In genomic region chr8:120109149-120109548, GRCm38 (mm10) we compare ENCODE assay signal across 11 mouse cellular contexts. TPM values are rescaled to one million over a fixed set of nuclear protein-coding genes. Genes with fewer than 3 reads are reported as not detected.
DNase-seq lines count a peak whose midpoint lies in the region; ATAC-seq lines count a peak whose summit lies in the region.
"Had no signal": no experiment of that assay in that cellular context is flagged by ENCODE, and none has a peak within 500 bp of the region (broad histone marks: within the 10 kb centered on the region; RNA-seq: fewer than 3 reads in every experiment).

No protein-coding gene starts in this region.

- DNase-seq in adrenal gland, adult 2 months = peak; percentile 58
- DNase-seq in adrenal gland, adult 8-10 months = no peak
- DNase-seq in layer of hippocampus, adult 9-10 months (ENCODE audit: low spot score) = peak; percentile 37
- no peak for DNase-seq in layer of hippocampus, postnatal 36 days
- no peak for DNase-seq in cerebellum, adult 11 months
- no peak for DNase-seq in right cerebral cortex, adult 2 months (ENCODE audit: low spot score in 2 of 2)
- DNase-seq: adrenal gland, postnatal 10 days; cerebellum, adult 9-11 months; kidney, adult 9 months had no signal

- peak; percentile 64 for ATAC-seq in granulocyte monocyte progenitor cell, adult 5-6 weeks (replicated peaks; ENCODE audit: poor library complexity, severe bottlenecking)
- ATAC-seq in megakaryocyte progenitor cell, adult 5-6 weeks (replicated peaks; ENCODE audit: poor library complexity) = peak; percentile 43

RNA-seq across cellular contexts. Expression of gene 6430548M08Rik, which starts 4.8 kb away (rescaled TPM):
- 100 to 1,000 TPM in 1 of 2 experiments, 10 to 100 TPM in 1; 98.5 to 118 TPM for total RNA-seq in adrenal gland, adult 2 months (2021)
- 107 and 149 TPM in 2 replicates for polyA plus RNA-seq in adrenal gland, adult 2 months (2012; rRNA removed)
- total RNA-seq in adrenal gland, adult 8-10 months (2022) = 100 to 1,000 TPM; 110 to 182 (median 142) TPM
- total RNA-seq in layer of hippocampus, postnatal 36 days (2021) = 100 to 1,000 TPM; 151 to 168 TPM
- total RNA-seq in granulocyte monocyte progenitor cell, adult 5-6 weeks (2014; fragmentation: Nextera tagmentation) = 0.04 and 9.0 TPM in 2 replicates
- 3.3 and 3.6 TPM in 2 replicates for total RNA-seq in granulocyte monocyte progenitor cell, adult 5-6 weeks (2017)
- 1.8 and 3.5 TPM in 2 replicates for total RNA-seq in megakaryocyte progenitor cell, adult 5-6 weeks (2015)
- total RNA-seq in megakaryocyte progenitor cell, adult 5-6 weeks (2017) = 4.5 and 4.6 TPM in 2 replicates

RNA-seq across cellular contexts. Expression of gene Zdhhc7, which starts 7.9 kb away (rescaled TPM):
- total RNA-seq in adrenal gland, adult 2 months (2021) = 10 to 100 TPM; 41.2 to 55.9 TPM
- polyA plus RNA-seq in adrenal gland, adult 2 months (2012; rRNA removed) = 104 and 124 TPM in 2 replicates
- total RNA-seq in adrenal gland, adult 8-10 months (2022) = 10 to 100 TPM; 50.1 to 70.1 (median 55.6) TPM
- 10 to 100 TPM; 35.8 to 37.7 TPM for total RNA-seq in layer of hippocampus, postnatal 36 days (2021)
- total RNA-seq in granulocyte monocyte progenitor cell, adult 5-6 weeks (2014; fragmentation: Nextera tagmentation) = 19.5 and 24.3 TPM in 2 replicates
- 14.5 and 21.1 TPM in 2 replicates for total RNA-seq in granulocyte monocyte progenitor cell, adult 5-6 weeks (2017)
- total RNA-seq in megakaryocyte progenitor cell, adult 5-6 weeks (2015) = 10.5 and 11.1 TPM in 2 replicates
- 19.4 and 24.7 TPM in 2 replicates for total RNA-seq in megakaryocyte progenitor cell, adult 5-6 weeks (2017)

Comparison
In these comparisons a context has a peak if more than half of its experiments do, and no peak if none do; other contexts are left out.
1. DNase-seq: peak in adrenal gland, adult 2 months (single experiment) and layer of hippocampus, adult 9-10 months (single experiment); none in adrenal gland, adult 8-10 months (single experiment), layer of hippocampus, postnatal 36 days (0 of 2), cerebellum, adult 11 months (single experiment) and right cerebral cortex, adult 2 months (0 of 2).
2. RNA of gene 6430548M08Rik, which starts 4.8 kb away (total RNA-seq): 151 to 168 TPM in layer of hippocampus, postnatal 36 days, 110 to 182 TPM in adrenal gland, adult 8-10 months and 98.5 to 118 TPM in adrenal gland, adult 2 months; 0.04 to 9.0 TPM in granulocyte monocyte progenitor cell, adult 5-6 weeks and 1.8 to 4.6 TPM in megakaryocyte progenitor cell, adult 5-6 weeks; every median in the first group is over 4 times any median in the second.